Mouse (Mus musculus): ENCODE results near the gene H1f0. TPM values are rescaled to one million over a fixed set of nuclear protein-coding genes. Genes with fewer than 3 reads are reported as not detected.
A peak's percentile ranks its signal among the peaks of the same experiment; 100 is the strongest.

Gene H1f0
- polyA plus RNA-seq (2012): 15.5 and 19.5 TPM in 2 replicates

- Histone ChIP-seq H3K27me3 (ENCODE audit: control insufficient read depth) (peaks cover 90% of the 10 kb centered on the region), H3K4me3 (replicated peaks) (peak within 1 kb of the TSS; percentile 67), H3K9me3 (ENCODE audit: control insufficient read depth, low read length) (peaks cover 17% of the 10 kb centered on the region; the same call in 1 of the 2 replicates), H3K4me1 (ENCODE audit: control insufficient read depth) (peaks cover 39% of the 10 kb centered on the region), H3K36me3 (ENCODE audit: control insufficient read depth) (no peaks in the 10 kb centered on the region)
- no peak for TF ChIP-seq GATA1 (IDR thresholded peaks at IDR 0.05; ENCODE audit: low read length)
- no peak for TF ChIP-seq TAL1 (IDR thresholded peaks at IDR 0.05; ENCODE audit: low read length)
Observed at GRCm38 (mm10) chr15:79028237-79028738, at the start of gene H1f0. Gene H1f0 (plus strand): TSS chr15:79028450.

DNA sequence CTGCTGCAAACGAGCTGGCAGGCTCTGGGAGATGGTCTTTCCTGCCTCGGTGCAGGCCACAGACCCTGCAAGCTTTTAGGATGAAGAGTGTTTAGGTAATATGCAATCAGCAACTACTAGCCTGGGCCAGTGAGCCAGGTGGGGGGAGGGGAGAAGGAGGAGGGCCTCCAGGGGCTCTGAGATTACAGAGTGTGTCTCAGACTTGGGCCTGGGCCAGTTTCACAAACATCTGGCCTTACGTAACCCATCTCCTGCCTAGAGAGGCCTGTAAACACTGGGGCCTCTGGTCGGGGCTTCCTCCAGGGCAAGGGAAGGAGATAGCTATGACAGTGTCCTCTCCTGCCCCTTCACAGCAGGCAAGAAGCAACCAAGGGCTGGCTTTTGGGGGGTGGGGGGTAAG, 49.4 kb upstream of the H1f0 start:
- Histone ChIP-seq H3K27me3 (ENCODE audit: control insufficient read depth) (peaks cover 3% of the 10 kb centered on the region), H3K4me1 (ENCODE audit: control insufficient read depth) (peaks cover 24% of the 10 kb centered on the region), H3K4me3 (replicated peaks) (no peak overlapping the region), H3K36me3 (ENCODE audit: control insufficient read depth) (no peaks in the 10 kb centered on the region), H3K9me3 (ENCODE audit: control insufficient read depth, low read length) (no peaks in the 10 kb centered on the region)
- TF ChIP-seq TAL1 (IDR thresholded peaks at IDR 0.05; ENCODE audit: low read length) (no peak), GATA1 (IDR thresholded peaks at IDR 0.05; ENCODE audit: low read length) (no peak)

GRCm38 (mm10) chr15:78980084-78980483, 48.2 kb upstream of the H1f0 start:
- peaks cover 36% of the 10 kb centered on the region for H3K4me1 ChIP-seq (ENCODE audit: control insufficient read depth)
- H3K4me3 ChIP-seq (replicated peaks): no peak overlapping the region
- TF ChIP-seq TAL1 (IDR thresholded peaks at IDR 0.05; ENCODE audit: low read length) (no peak), GATA1 (IDR thresholded peaks at IDR 0.05; ENCODE audit: low read length) (no peak)

GRCm38 (mm10) chr15:78982658-78983435, 45.4 kb upstream of the H1f0 start:
- H3K9me3 ChIP-seq (ENCODE audit: control insufficient read depth, low read length): no peaks in the 10 kb centered on the region
- peak overlapping the region; percentile 86 for H3K4me3 ChIP-seq (replicated peaks)
- peaks cover 56% of the 10 kb centered on the region for H3K4me1 ChIP-seq (ENCODE audit: control insufficient read depth)
- H3K36me3 ChIP-seq (ENCODE audit: control insufficient read depth): peaks cover 23% of the 10 kb centered on the region
- no peaks in the 10 kb centered on the region for H3K27me3 ChIP-seq (ENCODE audit: control insufficient read depth)
- TF ChIP-seq TAL1 (IDR thresholded peaks at IDR 0.05; ENCODE audit: low read length) (no peak), GATA1 (IDR thresholded peaks at IDR 0.05; ENCODE audit: low read length) (no peak)

More at GRCm38 (mm10) chr15:78980084-78980483, 48.2 kb upstream of the H1f0 start:
- no peaks in the 10 kb centered on the region for H3K9me3 ChIP-seq (ENCODE audit: control insufficient read depth, low read length)
- H3K27me3 ChIP-seq (ENCODE audit: control insufficient read depth): peaks cover 3% of the 10 kb centered on the region
- H3K36me3 ChIP-seq (ENCODE audit: control insufficient read depth): no peaks in the 10 kb centered on the region; the same call in 1 of the 2 replicates

- peak overlapping the region; percentile 86 for H3K4me3 ChIP-seq (replicated peaks)
- no peaks in the 10 kb centered on the region for H3K27me3 ChIP-seq (ENCODE audit: control insufficient read depth)
- TF ChIP-seq TAL1 (IDR thresholded peaks at IDR 0.05; ENCODE audit: low read length): no peak
- no peak for TF ChIP-seq GATA1 (IDR thresholded peaks at IDR 0.05; ENCODE audit: low read length)
- peaks cover 31% of the 10 kb centered on the region for H3K36me3 ChIP-seq (ENCODE audit: control insufficient read depth)
- no peaks in the 10 kb centered on the region for H3K9me3 ChIP-seq (ENCODE audit: control insufficient read depth, low read length)
- peaks cover 55% of the 10 kb centered on the region for H3K4me1 ChIP-seq (ENCODE audit: control insufficient read depth)
Observed at GRCm38 (mm10) chr15:78983436-78984285, 44.6 kb upstream of the H1f0 start.

DNA sequence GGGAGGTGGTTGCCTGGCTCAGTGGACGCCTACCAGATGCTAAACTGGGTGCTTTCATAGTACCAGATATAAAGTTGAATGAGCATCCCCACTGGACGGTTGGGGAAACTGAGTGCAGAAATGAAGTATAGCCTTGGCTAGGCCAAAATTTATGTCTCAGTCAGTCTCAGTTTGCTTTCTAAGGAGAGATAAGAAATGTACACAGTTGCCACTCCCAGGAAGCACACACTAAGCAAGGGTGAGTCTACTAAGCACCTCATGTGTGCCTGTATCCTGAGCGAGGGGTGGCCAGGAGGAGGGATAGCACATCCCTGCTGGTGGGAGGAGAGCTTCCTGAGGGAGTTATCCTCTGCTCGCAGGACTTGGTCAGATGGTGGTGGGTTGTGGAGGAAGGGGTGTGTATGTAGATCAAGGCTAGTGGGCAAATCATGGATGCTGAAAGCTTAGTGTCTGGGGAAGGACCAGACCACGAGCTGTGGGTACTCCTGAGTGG, 43.9 kb upstream of the H1f0 start:
- TF ChIP-seq GATA1 (IDR thresholded peaks at IDR 0.05; ENCODE audit: low read length): no peak
- TF ChIP-seq TAL1 (IDR thresholded peaks at IDR 0.05; ENCODE audit: low read length): no peak
- H3K4me1 ChIP-seq (ENCODE audit: control insufficient read depth): peaks cover 51% of the 10 kb centered on the region
- peak overlapping the region; percentile 86 for H3K4me3 ChIP-seq (replicated peaks)
- no peaks in the 10 kb centered on the region for H3K9me3 ChIP-seq (ENCODE audit: control insufficient read depth, low read length)
- H3K36me3 ChIP-seq (ENCODE audit: control insufficient read depth): peaks cover 37% of the 10 kb centered on the region
- H3K27me3 ChIP-seq (ENCODE audit: control insufficient read depth): no peaks in the 10 kb centered on the region

GRCm38 (mm10) chr15:78986536-78987220, 41.6 kb upstream of the H1f0 start:
- Histone ChIP-seq H3K4me3 (replicated peaks) (no peak overlapping the region), H3K9me3 (ENCODE audit: control insufficient read depth, low read length) (no peaks in the 10 kb centered on the region), H3K36me3 (ENCODE audit: control insufficient read depth) (peaks cover 61% of the 10 kb centered on the region), H3K27me3 (ENCODE audit: control insufficient read depth) (no peaks in the 10 kb centered on the region), H3K4me1 (ENCODE audit: control insufficient read depth) (peaks cover 49% of the 10 kb centered on the region)
- TF ChIP-seq GATA1 (IDR thresholded peaks at IDR 0.05; ENCODE audit: low read length) (no peak), TAL1 (IDR thresholded peaks at IDR 0.05; ENCODE audit: low read length) (no peak)

GRCm38 (mm10) chr15:78988499-78988971, 39.7 kb upstream of the H1f0 start:
- Histone ChIP-seq H3K27me3 (ENCODE audit: control insufficient read depth) (no peaks in the 10 kb centered on the region), H3K36me3 (ENCODE audit: control insufficient read depth) (peaks cover 79% of the 10 kb centered on the region), H3K4me1 (ENCODE audit: control insufficient read depth) (peaks cover 35% of the 10 kb centered on the region)

More at GRCm38 (mm10) chr15:78988499-78988971, 39.7 kb upstream of the H1f0 start:
- TF ChIP-seq TAL1 (IDR thresholded peaks at IDR 0.05; ENCODE audit: low read length): no peak
- TF ChIP-seq GATA1 (IDR thresholded peaks at IDR 0.05; ENCODE audit: low read length): no peak
- Histone ChIP-seq H3K9me3 (ENCODE audit: control insufficient read depth, low read length) (no peaks in the 10 kb centered on the region), H3K4me3 (replicated peaks) (no peak overlapping the region)

Data from erythroblast, embryonic 14.5 days (primary cell).